Mouse (Mus musculus) MEL-GATA-1-ER (cell line): Measurements from ENCODE around the gene Slc6a3.

Experiments used
- DNase-seq: peaks from one replicate; pipeline ENCODE4 v3.0.0-alpha.2; 2012; ENCODE audit warnings: low read depth; ENCODE audit errors: extremely low read depth

The Slc6a3 gene

GRCm38 (mm10) chr13:73591488-73591887, 54.9 kb downstream of the Slc6a3 start:
- DNase-seq = no peak

GRCm38 (mm10) chr13:73592546-73592945, 56.0 kb downstream of the Slc6a3 start:
- no peak for DNase-seq

DNA sequence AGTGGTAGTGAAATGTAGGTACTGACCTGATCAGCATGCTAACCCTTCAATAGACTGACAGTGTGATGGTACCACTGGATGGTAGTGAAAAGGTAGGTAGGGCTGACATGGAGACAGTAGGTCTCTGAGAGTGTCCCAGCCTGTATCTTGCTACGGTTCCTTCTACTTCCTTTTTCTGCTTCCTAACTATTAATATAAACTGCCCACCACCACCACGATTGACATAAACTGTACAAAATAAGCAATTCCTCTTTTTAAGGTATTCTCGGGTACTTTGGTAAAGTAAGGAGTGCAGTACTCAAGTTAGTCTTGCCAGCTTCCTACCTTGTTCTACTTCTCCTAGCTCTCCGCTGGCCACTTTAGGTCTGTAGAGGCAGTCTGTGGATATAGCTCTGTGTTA, 59.7 kb downstream of the Slc6a3 start:
- peak; percentile 49 for DNase-seq

DNA sequence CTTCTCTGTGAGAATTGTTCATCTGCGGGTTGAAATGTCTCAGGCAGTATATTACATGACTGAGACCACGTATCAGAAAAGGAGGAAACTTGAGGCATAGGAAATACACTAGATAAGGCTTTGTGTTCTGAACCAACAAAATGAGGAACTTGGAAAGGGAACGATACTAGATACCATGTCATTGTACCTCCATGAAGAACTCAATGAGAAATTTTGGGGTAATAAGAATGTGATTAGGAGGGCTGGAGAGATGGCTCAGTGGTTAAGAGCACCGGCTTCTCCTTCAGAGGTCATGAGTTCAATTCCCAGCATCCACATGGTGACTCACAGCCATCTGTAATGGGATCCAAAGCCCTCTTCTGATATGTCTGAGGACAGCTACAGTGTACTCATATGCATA, 63.7 kb downstream of the Slc6a3 start:
- DNase-seq = peak; percentile 97

DNA sequence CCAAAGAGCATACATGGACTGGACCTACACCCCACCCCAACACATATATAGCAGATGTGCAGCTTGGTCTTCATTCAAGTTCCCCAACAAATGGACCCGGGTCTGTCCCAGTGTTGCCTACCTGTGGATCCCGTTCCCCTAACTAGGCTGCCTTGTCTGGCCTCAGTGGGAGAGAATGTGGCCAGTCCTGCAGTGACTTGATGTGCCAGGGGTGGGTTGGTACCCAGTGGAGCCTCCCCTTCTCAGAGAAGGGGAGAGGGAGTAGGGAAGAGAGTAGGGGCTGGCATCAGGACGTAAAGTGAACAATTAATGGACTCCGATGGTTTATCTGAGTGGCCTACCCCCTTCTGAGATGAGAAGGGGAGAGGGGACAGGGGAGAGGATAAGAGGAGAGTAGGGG, 66.5 kb downstream of the Slc6a3 start:
- no peak for DNase-seq

DNA sequence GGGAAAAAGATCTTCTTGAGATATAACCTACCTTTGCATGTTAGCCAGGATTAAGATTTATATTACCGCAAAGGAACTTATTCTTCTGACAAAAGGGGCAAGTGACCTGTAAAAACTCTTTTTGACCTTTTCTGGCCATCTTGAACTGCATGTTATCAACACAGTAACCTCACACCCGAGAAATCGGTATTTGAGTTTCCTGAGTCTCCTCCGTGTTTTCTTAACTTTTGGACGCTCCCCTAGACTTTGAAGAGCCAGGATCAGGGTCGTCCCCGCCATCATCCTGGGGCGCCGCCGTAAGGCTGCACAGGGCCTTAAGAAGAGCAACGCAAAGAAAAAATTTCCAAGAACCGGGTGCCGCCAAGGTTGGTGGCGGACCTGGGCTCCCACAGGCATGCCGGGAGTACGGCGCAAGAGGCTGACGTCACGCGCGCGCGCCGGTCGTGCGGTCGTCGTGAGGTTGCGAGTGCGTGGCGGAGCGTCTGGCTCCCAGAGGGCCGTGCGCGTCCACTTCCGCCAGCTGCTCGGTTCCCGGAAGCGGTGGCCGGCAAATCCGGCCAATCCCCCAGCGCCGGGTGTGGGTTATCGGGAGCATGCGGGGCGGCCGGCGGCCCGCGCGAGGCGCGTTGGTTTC, 67.1 kb downstream of the Slc6a3 start, which contains the start of gene Clptm1l:
Clptm1l (plus strand) TSS at position 485 of the 634 bp plus-strand sequence.
- peak; percentile 69 for DNase-seq

DNA sequence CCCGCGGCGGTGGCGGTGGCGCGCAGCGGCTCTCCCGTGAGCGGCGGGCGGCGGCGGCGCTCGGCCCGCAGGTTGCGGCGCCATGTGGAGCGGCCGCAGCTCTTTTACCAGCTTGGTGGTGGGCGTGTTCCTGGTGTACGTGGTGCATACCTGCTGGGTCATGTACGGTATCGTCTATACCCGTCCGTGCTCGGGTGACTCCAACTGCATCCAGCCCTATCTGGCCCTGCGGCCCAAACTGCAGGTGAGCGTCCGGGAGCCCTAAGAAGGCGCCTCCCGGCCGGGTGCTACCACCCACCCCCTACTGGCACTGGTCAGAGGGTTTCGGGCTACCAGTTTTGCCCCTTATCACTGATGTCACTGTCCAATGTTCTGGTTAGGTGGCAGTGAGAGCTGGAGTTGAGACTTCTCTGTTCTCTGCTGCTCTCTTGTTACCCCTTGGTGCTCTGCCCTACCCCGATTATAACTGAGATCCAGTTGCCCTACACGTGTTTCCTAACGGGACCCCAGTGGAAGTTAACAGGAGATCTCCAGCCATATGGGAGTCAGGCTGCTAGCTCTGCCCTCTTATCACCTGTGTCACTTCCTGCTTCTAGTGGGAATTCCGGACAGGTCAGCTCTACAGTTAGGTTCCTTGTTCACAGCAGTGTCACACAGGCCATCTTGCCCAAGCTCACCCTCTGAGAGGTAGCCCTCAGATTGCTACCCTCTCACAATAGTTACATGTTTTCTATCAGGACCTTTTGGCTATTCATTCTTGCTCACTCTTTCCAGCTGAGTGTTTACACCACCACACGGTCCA, 67.8 kb downstream of the Slc6a3 start:
- no peak for DNase-seq

DNA sequence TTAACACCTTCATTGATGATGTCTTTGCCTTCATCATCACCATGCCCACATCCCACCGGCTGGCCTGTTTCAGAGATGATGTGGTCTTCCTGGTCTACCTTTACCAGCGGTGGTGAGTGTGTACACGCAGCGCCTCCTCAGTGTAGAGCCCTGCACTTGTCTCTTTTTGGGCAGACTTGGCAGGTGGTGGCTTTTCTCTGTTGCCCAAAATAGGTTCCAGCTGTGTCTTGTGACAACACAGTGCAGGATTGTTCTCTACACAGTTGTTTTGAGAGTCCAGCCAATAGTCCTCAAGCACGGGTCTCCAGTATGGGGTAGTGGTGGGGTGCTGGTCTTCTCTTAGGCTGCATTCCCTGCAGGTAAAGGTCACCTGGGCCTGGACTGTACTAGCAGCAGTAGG, 81.9 kb downstream of the Slc6a3 start:
- DNase-seq = no peak

DNA sequence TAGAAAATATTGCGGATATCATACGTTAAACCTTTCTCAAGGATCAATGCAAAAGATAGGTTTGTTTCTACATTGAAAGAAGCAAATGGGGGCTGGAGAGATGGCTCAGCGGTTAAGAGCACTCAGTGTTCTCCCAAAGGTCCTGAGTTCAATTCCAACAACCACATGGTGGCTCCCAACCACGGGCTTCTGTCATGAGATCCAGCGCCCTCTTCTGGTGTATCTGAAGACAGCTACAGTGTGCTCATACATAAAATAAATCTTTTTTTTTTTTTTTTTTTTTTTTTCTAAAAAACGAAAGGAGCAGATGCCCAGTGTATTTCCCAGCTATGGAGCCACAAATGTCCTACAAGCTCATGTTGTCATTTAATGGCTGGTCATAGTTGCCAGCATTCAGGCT, 84.1 kb downstream of the Slc6a3 start:
- DNase-seq = no peak

DNA sequence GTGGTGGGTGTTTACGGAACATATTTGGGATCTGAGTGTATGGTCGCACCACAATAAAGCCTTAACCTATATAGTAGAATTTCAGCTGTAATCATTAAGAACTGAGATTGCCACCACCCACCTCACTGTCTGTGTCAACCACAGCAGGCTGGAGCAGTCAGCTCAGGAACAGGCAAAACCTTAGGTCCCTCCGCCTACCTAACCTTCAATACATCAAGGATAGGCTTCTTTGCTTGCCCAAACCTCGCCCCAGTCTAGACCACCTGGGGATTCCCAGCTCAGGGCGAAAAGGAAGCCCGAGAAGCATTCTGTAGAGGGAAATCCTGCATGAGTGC, 89.8 kb downstream of the Slc6a3 start:
- no peak for DNase-seq

- DNase-seq = peak; percentile 58
Measured at GRCm38 (mm10) chr13:73626745-73627549, 90.4 kb downstream of the Slc6a3 start, which contains the start of gene Tert. TSS of gene Tert (plus strand) at chr13:73626911.
